Comparison of ENCODE assay signal across 8 mouse cellular contexts in the genomic region with DNA sequence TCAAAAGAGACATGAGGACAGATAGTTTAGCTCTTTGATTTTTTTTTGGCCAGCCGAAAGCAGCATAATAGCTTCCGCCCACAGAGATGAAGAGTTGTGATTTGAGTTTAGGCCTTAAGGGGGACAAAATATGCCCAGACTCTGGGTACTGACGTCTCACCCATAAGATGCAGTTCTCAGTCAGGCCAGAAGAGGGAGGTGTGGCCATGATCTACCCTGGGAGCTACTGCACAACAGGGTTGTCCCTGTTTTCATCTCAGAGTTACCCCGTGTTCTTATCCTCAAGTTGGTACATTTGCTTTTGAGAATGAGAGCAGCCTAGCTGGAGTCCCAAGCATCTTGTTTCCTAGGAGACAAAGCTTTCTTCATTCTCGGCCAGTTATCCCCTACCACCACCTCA.
A peak's percentile ranks its signal among the peaks of the same experiment; 100 is the strongest.
DNase-seq lines count a peak whose midpoint lies in the region; ATAC-seq lines count a peak whose summit lies in the region.

No protein-coding gene starts in this region.

- H3K27ac ChIP-seq in intestine, embryonic 15.5 days, result no peak overlapping the region
- no peak overlapping the region for H3K27ac ChIP-seq in midbrain, embryonic 13.5 days

- WGBS in intestine, embryonic 15.5 days, result 45% methylated on average over 5 of the region's 5 CpGs
- WGBS in midbrain, embryonic 13.5 days, result 35% methylated on average over 5 of the region's 5 CpGs

- H3K9ac ChIP-seq in intestine, embryonic 15.5 days, result no peak overlapping the region
- H3K9ac ChIP-seq in midbrain, embryonic 13.5 days (replicated peaks), result no peak overlapping the region

- no peak overlapping the region for H3K4me3 ChIP-seq in intestine, embryonic 15.5 days (replicated peaks)
- no peak overlapping the region for H3K4me3 ChIP-seq in midbrain, embryonic 13.5 days (replicated peaks)

- H3K27me3 ChIP-seq in intestine, embryonic 15.5 days (replicated peaks), result no peaks in the 10 kb centered on the region
- H3K27me3 ChIP-seq in midbrain, embryonic 13.5 days, result no peaks in the 10 kb centered on the region

- no peaks in the 10 kb centered on the region for H3K4me1 ChIP-seq in intestine, embryonic 15.5 days (replicated peaks)
- H3K4me1 ChIP-seq in midbrain, embryonic 13.5 days (replicated peaks), result peaks cover 13% of the 10 kb centered on the region; the same call in 1 of the 2 replicates

- H3K9me3 ChIP-seq in intestine, embryonic 15.5 days, result no peaks in the 10 kb centered on the region
- H3K9me3 ChIP-seq in midbrain, embryonic 13.5 days, result no peaks in the 10 kb centered on the region

- no peaks in the 10 kb centered on the region for H3K36me3 ChIP-seq in intestine, embryonic 15.5 days
- peaks cover 31% of the 10 kb centered on the region for H3K36me3 ChIP-seq in midbrain, embryonic 13.5 days

- intact Hi-C loops in left cerebral cortex, postnatal 10 days (cut with DNase I), result loop anchor here (2.0 kb wide), 2 partner anchors 85 to 149 kb away; no protein-coding TSS in a partner anchor

- H3K4me2 ChIP-seq in intestine, embryonic 15.5 days (replicated peaks), result no peak overlapping the region
- H3K4me2 ChIP-seq in midbrain, embryonic 13.5 days (replicated peaks), result no peak overlapping the region

- DNase-seq in urinary bladder, postnatal 14 days (ENCODE audit: low spot score), result peak; percentile 82
- no peak for DNase-seq in urinary bladder, postnatal 10 days (ENCODE audit: low spot score)
- DNase-seq in cerebellum, postnatal 36 days, result peak; percentile 85 to 89
- peak; percentile 85 for DNase-seq in gastrocnemius, adult 18-20 months (ENCODE audit: low spot score)
- peak; percentile 85 to 86 for DNase-seq in left cerebral cortex, postnatal 10 days (ENCODE audit: extremely low spot score in 1 of 2, low spot score in 2 of 2)
- peak; percentile 47 to 74 for DNase-seq in spleen, postnatal 14 days (ENCODE audit: low spot score in 2 of 2)

- 0 out of 2 replicates have a peak, but pooled peaks have one; percentile 44 for ATAC-seq in intestine, embryonic 15.5 days
- ATAC-seq in midbrain, embryonic 13.5 days, result peak; percentile 78
